Mouse (Mus musculus): Measurements from ENCODE around the gene Kcnj6.

- TF ChIP-seq POLR2A (IDR thresholded peaks at IDR 0.05; ENCODE audit: borderline replicate concordance, control insufficient read depth, low read depth, low read length) (no peak), CTCF (IDR thresholded peaks at IDR 0.05; ENCODE audit: control insufficient read depth, insufficient read depth, low read length) (no peak)
Measured at GRCm38 (mm10) chr16:94718919-94719318, 278.6 kb downstream of the Kcnj6 start.
